In the genomic region with DNA sequence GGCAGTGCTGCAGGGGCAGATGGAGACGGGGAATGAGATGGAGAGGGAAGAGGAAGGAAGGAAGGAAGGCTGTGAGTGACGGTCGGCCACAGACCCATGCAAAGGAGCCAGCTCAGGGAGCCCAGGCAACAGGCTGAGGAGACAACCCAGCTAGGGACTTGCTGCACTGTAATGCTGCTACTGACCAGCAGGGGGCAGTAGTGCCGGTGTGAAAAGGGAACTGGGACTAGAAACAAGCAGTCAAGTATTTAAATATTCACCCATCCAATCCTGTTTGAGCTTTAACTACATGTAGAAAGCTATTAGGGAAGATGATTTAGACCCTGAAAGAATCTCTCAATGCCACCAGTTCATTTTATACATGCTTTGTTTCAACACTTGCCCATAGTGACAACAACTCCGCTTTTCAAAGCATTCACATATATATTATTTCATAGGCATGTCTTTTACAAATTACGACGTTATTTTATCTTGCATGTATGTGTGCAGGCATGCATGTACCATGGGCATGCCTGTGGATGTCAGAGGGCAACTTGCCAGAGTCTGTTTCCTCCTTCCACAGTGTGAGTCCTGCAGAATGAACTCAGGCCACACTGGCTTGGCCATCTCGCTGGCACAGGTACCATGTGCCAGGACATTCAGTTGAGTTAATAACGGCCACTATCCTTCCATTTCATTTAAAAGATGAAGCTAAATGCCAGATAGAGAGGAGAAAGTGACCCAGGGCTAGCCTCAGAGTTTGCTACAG, we compare ENCODE assay signal across 8 mouse cellular contexts.
DNase-seq lines count a peak whose midpoint lies in the region; ATAC-seq and TF ChIP-seq lines count a peak whose summit lies in the region.

No protein-coding gene starts in this region.

- 0 out of 2 replicates have a peak, but pooled peaks have one; percentile 9 for ATAC-seq in intestine, embryonic 15.5 days

- H3K4me2 ChIP-seq in intestine, embryonic 15.5 days (replicated peaks), result no peak overlapping the region; the same call in 1 of the 2 replicates

- peak; percentile 85 for DNase-seq in adrenal gland, postnatal 10 days
- DNase-seq in adrenal gland, adult 2 months, result no peak
- DNase-seq in 3T3-L1 (ENCODE audit: low read depth, low spot score), result peak; percentile 80
- peak; percentile 80 for DNase-seq in embryonic facial prominence, embryonic 10.5 days (ENCODE audit: low spot score)
- peak; percentile 65 for DNase-seq in lung, adult 2 months
- peak; percentile 28 to 74 for DNase-seq in spleen, adult 18-20 months

- no peaks in the 10 kb centered on the region for H3K4me1 ChIP-seq in bone marrow, adult 2 months (ENCODE audit: control insufficient read depth, insufficient read depth, low read length)
- H3K4me1 ChIP-seq in embryonic facial prominence, embryonic 10.5 days, result peaks cover 3% of the 10 kb centered on the region; the same call in 1 of the 2 replicates
- 0 out of 2 replicates have a peak, but pooled peaks cover 3% of the 10 kb centered on the region for H3K4me1 ChIP-seq in intestine, embryonic 15.5 days (replicated peaks)
- no peaks in the 10 kb centered on the region for H3K4me1 ChIP-seq in lung, adult 2 months (ENCODE audit: control insufficient read depth, insufficient read depth, low read length)

- no peaks in the 10 kb centered on the region for H3K27me3 ChIP-seq in embryonic facial prominence, embryonic 10.5 days (replicated peaks; ENCODE audit: low read depth, poor library complexity, severe bottlenecking)
- no peaks in the 10 kb centered on the region for H3K27me3 ChIP-seq in intestine, embryonic 15.5 days (replicated peaks)

- no peak overlapping the region for H3K4me3 ChIP-seq in bone marrow, adult 2 months (replicated peaks; ENCODE audit: control insufficient read depth, low read depth, low read length)
- H3K4me3 ChIP-seq in embryonic facial prominence, embryonic 10.5 days, result no peak overlapping the region
- H3K4me3 ChIP-seq in intestine, embryonic 15.5 days (replicated peaks), result no peak overlapping the region
- no peak overlapping the region for H3K4me3 ChIP-seq in lung, adult 2 months (replicated peaks; ENCODE audit: extremely low read depth, low read depth, low read length)

- TF ChIP-seq POLR2A in bone marrow, adult 2 months (IDR thresholded peaks at IDR 0.05; ENCODE audit: borderline replicate concordance, control insufficient read depth, low read depth, low read length), result no peak
- TF ChIP-seq POLR2A in lung, adult 2 months (IDR thresholded peaks at IDR 0.05; ENCODE audit: borderline replicate concordance, extremely low read depth, low read depth, low read length), result no peak

- whole genome bisulfite sequencing in bone marrow, adult 2 months, result 45% methylated on average over 9 of the region's 9 CpGs
- WGBS in embryonic facial prominence, embryonic 10.5 days, result 61% methylated on average over 9 of the region's 9 CpGs
- 59% methylated on average over 9 of the region's 9 CpGs for WGBS in intestine, embryonic 15.5 days
- WGBS in lung, adult 2 months, result 54% methylated on average over 9 of the region's 9 CpGs

- H3K27ac ChIP-seq in bone marrow, adult 2 months (ENCODE audit: control insufficient read depth, insufficient read depth, low read depth, low read length, poor library complexity), result no peak overlapping the region
- H3K27ac ChIP-seq in embryonic facial prominence, embryonic 10.5 days (replicated peaks), result no peak overlapping the region
- H3K27ac ChIP-seq in intestine, embryonic 15.5 days, result no peak overlapping the region

- no peak overlapping the region for H3K9ac ChIP-seq in intestine, embryonic 15.5 days

- no peaks in the 10 kb centered on the region for H3K36me3 ChIP-seq in embryonic facial prominence, embryonic 10.5 days (replicated peaks)
- no peaks in the 10 kb centered on the region for H3K36me3 ChIP-seq in intestine, embryonic 15.5 days

- peak; percentile 94 for TF ChIP-seq CTCF in bone marrow, adult 2 months (IDR thresholded peaks at IDR 0.05; ENCODE audit: control insufficient read depth, insufficient read depth, low read length)
- TF ChIP-seq CTCF in lung, adult 2 months (IDR thresholded peaks at IDR 0.05; ENCODE audit: insufficient read depth, low read length), result peak; percentile 96

- no peaks in the 10 kb centered on the region for H3K9me3 ChIP-seq in embryonic facial prominence, embryonic 10.5 days
- H3K9me3 ChIP-seq in intestine, embryonic 15.5 days, result no peaks in the 10 kb centered on the region
